Mouse (Mus musculus) midbrain, embryonic 14.5 days (tissue): ENCODE data around the gene Gm20388. TPM values are rescaled to one million over a fixed set of nuclear protein-coding genes. Genes with fewer than 3 reads are reported as not detected.

Experiments used
- ATAC-seq: fragments of 200-750 bp; cut with Nextera tagmentation; 2 replicates; pipeline ENCODE4 v1.8.0; 2017; ENCODE audit warnings: moderate number of reproducible peaks, moderate library complexity; ENCODE audit not compliant: low FRiP score, low TSS enrichment
- DNase-seq: peaks from one replicate; pipeline ENCODE4 v3.0.0-alpha.2; 2015
- H3K27ac ChIP-seq: fragments of 300-500 bp; sonication (generic); replicated peaks from 2 replicates; pipeline ENCODE4 v1.5.1; 2014; ENCODE audit warnings: mild to moderate bottlenecking, low read depth, low read length, moderate library complexity
- H3K27me3 ChIP-seq: fragments of 300-500 bp; sonication (generic); 2 replicates; pipeline ENCODE4 v1.6.1; 2014; ENCODE audit warnings: low read length, control low read depth, mixed read lengths; ENCODE audit not compliant: control insufficient read depth, insufficient read depth
- H3K36me3 ChIP-seq: fragments of 300-500 bp; sonication (generic); 2 replicates; pipeline ENCODE4 v1.6.1; 2014; ENCODE audit warnings: low read length, control low read depth; ENCODE audit not compliant: control insufficient read depth, insufficient read depth
- H3K4me1 ChIP-seq: fragments of 300-500 bp; sonication (generic); 2 replicates; pipeline ENCODE4 v1.6.1; 2014; ENCODE audit warnings: mild to moderate bottlenecking, antibody characterized with exemption, low read length, control low read depth; ENCODE audit not compliant: control insufficient read depth, insufficient read depth
- H3K4me2 ChIP-seq: fragments of 300-500 bp; sonication (generic); 2 replicates; pipeline ENCODE4 v1.6.1; 2014; ENCODE audit warnings: mild to moderate bottlenecking, low read length, moderate library complexity
- H3K4me3 ChIP-seq: fragments of 300-500 bp; sonication (generic); replicated peaks from 2 replicates; pipeline ENCODE4 v1.5.1; 2014; ENCODE audit warnings: low read depth, low read length
- H3K9ac ChIP-seq: fragments of 300-500 bp; sonication (generic); replicated peaks from 2 replicates; pipeline ENCODE4 v1.6.1; 2014; ENCODE audit warnings: mild to moderate bottlenecking, low read length, moderate library complexity
- H3K9me3 ChIP-seq: fragments of 300-500 bp; sonication (generic); 2 replicates; pipeline ENCODE4 v1.6.1; 2016; ENCODE audit warnings: low read length, control low read depth, mixed read lengths; ENCODE audit not compliant: control insufficient read depth
- WGBS: fragments of 180-500 bp; shearing (Covaris S2); extraction: QIAGEN DNeasy Blood & Tissue Kit; methylation state at CpG from one replicate; pipeline ENCODE4 v1.1.7; 2014; 5-methylcytosine and 5-hydroxymethylcytosine counted together
- polyA plus RNA-seq: library from polyadenylated mRNA; unstranded; fragments of >200 nt; fragmentation: Nextera tagmentation; extraction: Ambion mirVana; gene quantifications from 2 replicates; pipeline ENCODE4 v1.2.1, GENCODE M21; 2014

Gm20388 gene
- polyA plus RNA-seq, 1 experiment from 2014 or later = 4.1 TPM

DNA sequence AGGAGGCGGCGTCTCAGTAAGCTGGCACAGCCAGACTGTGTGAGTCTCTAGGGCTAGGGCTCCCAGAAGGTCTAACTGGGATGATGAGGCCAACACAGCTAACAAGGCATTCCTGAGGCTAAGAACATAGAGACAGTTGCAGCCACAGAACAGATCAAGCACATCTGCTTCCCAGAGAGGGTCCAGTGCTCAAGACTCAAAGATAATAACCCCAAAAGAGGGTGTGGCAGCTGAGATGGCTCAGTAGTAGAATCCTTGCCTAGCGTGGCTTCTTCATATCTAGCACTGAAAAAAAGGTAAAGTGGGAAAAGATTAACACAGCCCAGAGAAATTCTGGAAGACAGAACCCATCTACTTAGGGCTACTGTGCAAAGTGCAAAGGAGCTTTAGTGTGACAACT, 3045.4 kb downstream of the Gm20388 start:
- no peaks in the 10 kb centered on the region for H3K27me3 ChIP-seq
- no peaks in the 10 kb centered on the region for H3K4me1 ChIP-seq
- DNase-seq = no peak
- H3K4me3 ChIP-seq = no peak overlapping the region
- H3K27ac ChIP-seq = no peak overlapping the region; the same call in 1 of the 2 replicates
- no peak for ATAC-seq
- H3K9ac ChIP-seq = no peak overlapping the region
- 96% methylated on average over 3 of the region's 3 CpGs for WGBS
- no peaks in the 10 kb centered on the region for H3K9me3 ChIP-seq
- H3K4me2 ChIP-seq = no peak overlapping the region
- no peaks in the 10 kb centered on the region for H3K36me3 ChIP-seq

DNA sequence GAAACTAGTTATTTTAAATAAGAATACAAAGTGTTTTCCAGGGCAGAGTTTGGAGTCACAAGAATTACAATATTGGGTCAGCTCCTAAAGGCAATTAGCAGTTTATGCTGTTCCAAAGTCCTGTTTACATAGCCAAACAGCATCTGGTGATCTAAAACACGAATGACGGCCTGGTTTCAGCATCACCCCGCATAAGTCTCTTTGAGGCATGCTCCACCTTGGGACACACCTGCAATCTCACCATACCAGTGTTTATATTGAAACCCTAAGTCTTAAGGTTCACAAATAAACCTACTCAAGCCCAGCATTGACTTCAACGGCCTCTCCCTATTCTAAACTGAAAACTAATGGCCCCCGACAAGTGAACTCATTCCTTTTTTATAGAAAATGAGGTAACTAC, 3049.7 kb downstream of the Gm20388 start:
- ATAC-seq = no peak
- 92% methylated on average over 5 of the region's 5 CpGs for WGBS
- DNase-seq = no peak

DNA sequence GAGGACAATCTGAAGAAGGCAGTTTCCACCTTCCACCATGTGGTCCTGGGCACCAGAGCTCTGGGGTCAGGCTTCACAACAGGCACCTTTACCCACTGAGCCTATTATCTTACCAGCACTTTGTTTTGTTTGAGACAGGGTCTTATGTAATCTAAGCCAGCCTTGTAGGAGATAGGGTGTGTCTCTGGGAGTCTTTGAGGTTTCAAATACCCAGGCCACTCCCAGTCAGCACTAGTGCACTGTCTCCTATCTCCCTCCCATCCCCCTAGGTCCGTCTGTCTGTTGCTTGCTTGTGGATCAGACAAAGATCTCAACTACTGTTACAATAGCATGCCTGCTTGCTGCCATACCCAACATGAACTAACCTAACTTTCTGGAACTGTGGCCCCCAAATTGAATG, 3050.3 kb downstream of the Gm20388 start:
- DNase-seq (no peak), ATAC-seq (no peak)
- Histone ChIP-seq H3K4me3 (no peak overlapping the region), H3K9ac (no peak overlapping the region), H3K27ac (no peak overlapping the region), H3K27me3 (no peaks in the 10 kb centered on the region), H3K9me3 (no peaks in the 10 kb centered on the region), H3K36me3 (no peaks in the 10 kb centered on the region), H3K4me1 (0 out of 2 replicates have a peak, but pooled peaks cover 7% of the 10 kb centered on the region), H3K4me2 (no peak overlapping the region)
- WGBS = 32% methylated on average over 1 of the region's 1 CpGs

More for the DNA sequence above, 3049.7 kb downstream of the Gm20388 start:
- Histone ChIP-seq H3K9me3 (no peaks in the 10 kb centered on the region), H3K9ac (no peak overlapping the region), H3K4me3 (no peak overlapping the region), H3K4me2 (no peak overlapping the region), H3K36me3 (no peaks in the 10 kb centered on the region), H3K27ac (no peak overlapping the region), H3K4me1 (0 out of 2 replicates have a peak, but pooled peaks cover 7% of the 10 kb centered on the region), H3K27me3 (no peaks in the 10 kb centered on the region)

DNA sequence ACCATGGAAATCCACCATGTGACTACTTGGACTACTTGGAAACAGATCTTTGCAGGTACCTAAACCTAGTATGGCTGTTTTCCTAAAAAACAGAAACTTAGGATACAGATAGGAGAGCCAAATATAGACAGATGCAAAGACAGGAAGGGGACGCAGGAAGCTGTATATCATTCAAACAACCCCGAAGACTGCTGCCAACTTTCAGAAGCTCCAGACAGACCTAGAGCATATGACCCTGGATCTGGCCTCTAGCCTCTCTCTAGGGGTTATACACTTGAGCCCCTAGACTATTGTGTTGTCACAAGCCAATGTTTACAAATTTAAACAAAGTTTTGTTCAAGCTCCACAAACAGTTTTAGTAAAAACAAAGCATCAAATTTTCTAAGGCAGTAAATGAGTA, 3050.8 kb downstream of the Gm20388 start:
- WGBS = 91% methylated on average over 2 of the region's 2 CpGs
- DNase-seq (no peak), ATAC-seq (no peak)

DNA sequence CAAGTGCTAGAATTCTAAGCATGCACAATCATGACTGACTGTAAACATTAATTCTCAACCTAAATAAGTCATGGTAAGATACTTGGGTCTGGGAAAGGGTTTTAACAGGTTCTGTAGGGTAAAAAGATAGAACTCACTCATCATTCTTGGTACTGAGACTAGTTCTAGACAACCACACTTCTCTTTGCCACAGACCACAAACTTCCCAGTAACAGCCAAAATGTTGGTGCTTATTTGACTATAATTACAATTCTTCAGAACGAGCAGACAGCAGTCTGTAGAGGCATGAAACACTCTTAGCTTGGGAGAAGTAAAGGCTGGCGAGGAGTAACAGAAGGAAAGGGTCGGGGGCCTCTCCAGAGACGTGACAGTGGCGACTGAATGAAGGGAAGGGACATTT, 3051.4 kb downstream of the Gm20388 start:
- H3K27ac ChIP-seq = no peak overlapping the region
- ATAC-seq (no peak), DNase-seq (no peak)
- H3K9me3 ChIP-seq = no peaks in the 10 kb centered on the region
- no peaks in the 10 kb centered on the region for H3K27me3 ChIP-seq
- no peaks in the 10 kb centered on the region for H3K36me3 ChIP-seq
- WGBS = 48% methylated on average over 5 of the region's 5 CpGs
- 0 out of 2 replicates have a peak, but pooled peaks cover 7% of the 10 kb centered on the region for H3K4me1 ChIP-seq
- H3K4me3 ChIP-seq = no peak overlapping the region
- H3K9ac ChIP-seq = no peak overlapping the region
- H3K4me2 ChIP-seq = no peak overlapping the region

More for the DNA sequence above, 3050.8 kb downstream of the Gm20388 start:
- Histone ChIP-seq H3K27me3 (no peaks in the 10 kb centered on the region), H3K27ac (no peak overlapping the region), H3K9me3 (no peaks in the 10 kb centered on the region), H3K4me1 (0 out of 2 replicates have a peak, but pooled peaks cover 7% of the 10 kb centered on the region), H3K9ac (no peak overlapping the region), H3K36me3 (no peaks in the 10 kb centered on the region), H3K4me3 (no peak overlapping the region), H3K4me2 (no peak overlapping the region)

DNA sequence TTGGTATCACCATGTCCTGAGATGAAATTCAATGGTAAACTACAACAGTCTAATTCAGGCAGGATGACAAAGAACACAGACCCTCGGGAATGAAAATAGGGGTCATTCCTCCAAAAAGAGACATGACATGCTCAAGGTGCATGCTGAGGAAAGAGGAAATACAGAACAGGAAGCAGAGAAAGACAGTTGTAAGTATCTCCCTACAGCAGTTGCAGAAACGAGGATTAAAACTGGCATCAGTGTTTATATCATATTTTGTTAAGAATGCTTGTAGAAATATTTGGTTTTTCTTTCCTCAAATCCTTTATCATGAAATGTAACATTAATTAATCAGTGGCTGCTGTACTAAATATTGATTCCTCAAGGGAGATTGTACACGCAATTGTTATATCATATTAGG, 3056.0 kb downstream of the Gm20388 start:
- 0 out of 2 replicates have a peak, but pooled peaks cover 4% of the 10 kb centered on the region for H3K4me1 ChIP-seq
- no peaks in the 10 kb centered on the region for H3K36me3 ChIP-seq
- 87% methylated on average over 3 of the region's 3 CpGs for WGBS
- H3K4me3 ChIP-seq = no peak overlapping the region
- no peak for ATAC-seq
- H3K27me3 ChIP-seq = no peaks in the 10 kb centered on the region
- no peak overlapping the region for H3K9ac ChIP-seq
- no peaks in the 10 kb centered on the region for H3K9me3 ChIP-seq
- DNase-seq = no peak
- H3K27ac ChIP-seq = no peak overlapping the region
- H3K4me2 ChIP-seq = no peak overlapping the region

DNA sequence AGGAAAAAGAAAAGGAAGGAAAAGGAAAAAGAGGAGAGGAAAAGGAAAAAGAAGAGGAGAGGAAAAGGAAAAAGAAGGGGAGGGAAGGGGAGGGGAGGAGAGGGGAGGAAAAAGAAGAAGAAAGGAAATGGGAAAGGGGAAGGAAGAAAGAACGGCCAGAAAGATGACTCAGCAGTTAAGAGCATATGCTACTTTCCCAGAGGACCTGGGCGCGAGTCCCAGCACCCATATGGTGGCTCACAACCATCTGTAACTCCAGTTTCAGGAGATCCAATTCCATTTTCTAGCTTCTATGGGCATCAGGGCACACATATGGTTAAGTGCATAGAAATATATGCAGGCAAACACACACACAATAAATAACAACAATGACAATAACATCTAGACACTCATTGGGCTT, 3057.5 kb downstream of the Gm20388 start:
- no peak for ATAC-seq
- no peak for DNase-seq

DNA sequence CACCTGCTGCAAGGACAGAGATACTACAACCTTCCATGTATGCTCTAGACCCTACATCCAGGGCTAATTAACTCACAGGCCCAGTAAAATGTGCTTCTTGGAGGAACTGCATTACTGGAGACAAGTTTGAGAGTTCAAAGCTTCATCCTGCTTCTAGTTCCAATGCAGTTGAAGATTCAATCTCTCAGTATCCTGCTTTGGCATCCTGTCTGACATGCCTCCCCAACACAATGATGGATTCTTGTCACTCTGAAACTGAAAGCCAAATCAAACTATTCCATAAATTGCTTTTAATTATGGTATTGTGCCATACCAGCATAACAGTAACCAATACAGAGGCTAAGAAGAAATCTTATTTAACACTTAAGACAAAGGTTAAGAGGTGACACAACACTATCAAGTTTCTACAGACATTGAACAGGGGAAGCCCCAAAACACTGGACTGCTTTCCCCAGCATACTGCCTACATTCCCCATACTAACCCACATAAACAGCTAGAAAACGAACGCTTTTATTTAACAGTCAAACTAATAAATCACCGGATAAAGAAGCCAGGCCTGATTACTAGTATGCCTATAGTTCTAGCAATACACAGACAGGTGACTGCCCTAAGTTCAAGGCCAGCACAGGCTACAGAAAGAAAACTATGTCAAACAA, 3059.5 kb downstream of the Gm20388 start:
- Histone ChIP-seq H3K27ac (no peak overlapping the region), H3K36me3 (no peaks in the 10 kb centered on the region), H3K4me1 (no peaks in the 10 kb centered on the region), H3K4me2 (no peak overlapping the region), H3K27me3 (no peaks in the 10 kb centered on the region), H3K9ac (no peak overlapping the region), H3K4me3 (no peak overlapping the region), H3K9me3 (no peaks in the 10 kb centered on the region)
- DNase-seq = no peak
- 97% methylated on average over 3 of the region's 3 CpGs for WGBS
- ATAC-seq = no peak

More for the DNA sequence above, 3057.5 kb downstream of the Gm20388 start:
- Histone ChIP-seq H3K27ac (no peak overlapping the region), H3K4me1 (no peaks in the 10 kb centered on the region), H3K4me3 (no peak overlapping the region), H3K4me2 (no peak overlapping the region), H3K36me3 (no peaks in the 10 kb centered on the region), H3K9ac (no peak overlapping the region), H3K27me3 (no peaks in the 10 kb centered on the region), H3K9me3 (no peaks in the 10 kb centered on the region)
- 89% methylated on average over 3 of the region's 3 CpGs for WGBS

DNA sequence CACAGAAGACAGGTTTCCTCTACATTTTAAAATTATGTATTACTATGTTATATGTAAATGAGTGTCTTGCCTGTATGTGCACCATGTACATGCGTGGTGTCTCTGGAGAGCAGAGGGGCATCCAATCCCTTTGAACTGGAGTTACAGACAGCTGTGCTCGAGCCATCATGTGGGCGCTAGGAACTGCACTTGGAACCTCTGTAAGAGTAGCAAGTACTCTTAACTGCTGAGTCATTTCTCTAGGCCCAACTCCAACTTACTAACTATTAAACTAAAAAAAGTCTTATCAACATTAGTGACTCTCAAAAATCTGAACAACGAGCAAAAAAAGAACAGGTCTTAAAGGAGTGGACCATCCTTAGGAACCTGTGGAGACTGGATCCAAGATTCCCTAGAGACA, 3065.4 kb downstream of the Gm20388 start:
- Histone ChIP-seq H3K9ac (no peak overlapping the region), H3K27me3 (no peaks in the 10 kb centered on the region), H3K4me2 (no peak overlapping the region), H3K4me1 (no peaks in the 10 kb centered on the region), H3K9me3 (no peaks in the 10 kb centered on the region), H3K4me3 (no peak overlapping the region), H3K27ac (no peak overlapping the region), H3K36me3 (no peaks in the 10 kb centered on the region)
- over 99% methylated on average over 4 of the region's 4 CpGs for WGBS
- ATAC-seq (no peak), DNase-seq (no peak)
